Mouse (Mus musculus): ENCODE data around the gene Dnajc7. TPM values are rescaled to one million over a fixed set of nuclear protein-coding genes. Genes with fewer than 3 reads are reported as not detected.

Dnajc7 gene
- polyA plus RNA-seq, 1 experiment from 2014 or later = 91.9 TPM

DNA sequence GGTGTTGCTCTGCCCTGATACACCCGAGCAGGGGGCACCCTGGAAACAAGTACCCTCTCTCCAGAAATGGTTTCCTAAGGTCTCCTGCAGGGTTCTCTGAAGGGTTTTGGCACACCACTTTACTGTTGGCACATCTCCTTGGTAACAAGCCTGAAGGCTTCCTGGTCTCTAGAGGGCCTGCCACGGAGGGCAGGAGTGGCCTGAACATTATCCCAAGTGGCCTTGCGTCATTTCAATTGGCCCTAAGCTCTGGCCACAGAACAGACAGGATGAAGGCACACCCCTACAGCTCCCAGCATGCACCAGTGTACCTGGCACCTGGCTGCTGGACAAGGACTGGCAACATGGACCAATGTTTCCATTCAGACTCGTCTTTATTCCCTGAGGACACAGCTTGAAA is 67.1 kb downstream of the Dnajc7 start:
- no peak overlapping the region for H3K27ac ChIP-seq (replicated peaks)
- no peak overlapping the region for H3K4me3 ChIP-seq (ENCODE audit: low read depth, low read length)
- H3K36me3 ChIP-seq (ENCODE audit: control insufficient read depth, insufficient read depth, low read length) = no peaks in the 10 kb centered on the region
- no peaks in the 10 kb centered on the region for H3K27me3 ChIP-seq (ENCODE audit: control insufficient read depth, insufficient read depth, low read length)
- TF ChIP-seq CTCF (IDR thresholded peaks at IDR 0.05; ENCODE audit: low read depth) (no peak), EP300 (optimal IDR thresholded peaks at IDR 0.05) (no peak)
- no peak for ATAC-seq (ENCODE audit: low FRiP score, low TSS enrichment)
- H3K9ac ChIP-seq (ENCODE audit: low read length) = no peak overlapping the region
- DNase-seq (ENCODE audit: low spot score) = no peak
- no peaks in the 10 kb centered on the region for H3K4me1 ChIP-seq (replicated peaks; ENCODE audit: control insufficient read depth, insufficient read depth)
- H3K9me3 ChIP-seq (ENCODE audit: control insufficient read depth, low read length) = no peaks in the 10 kb centered on the region
- WGBS = 81% methylated on average over 4 of the region's 4 CpGs
- H3K4me2 ChIP-seq (replicated peaks; ENCODE audit: low read depth) = no peak overlapping the region

DNA sequence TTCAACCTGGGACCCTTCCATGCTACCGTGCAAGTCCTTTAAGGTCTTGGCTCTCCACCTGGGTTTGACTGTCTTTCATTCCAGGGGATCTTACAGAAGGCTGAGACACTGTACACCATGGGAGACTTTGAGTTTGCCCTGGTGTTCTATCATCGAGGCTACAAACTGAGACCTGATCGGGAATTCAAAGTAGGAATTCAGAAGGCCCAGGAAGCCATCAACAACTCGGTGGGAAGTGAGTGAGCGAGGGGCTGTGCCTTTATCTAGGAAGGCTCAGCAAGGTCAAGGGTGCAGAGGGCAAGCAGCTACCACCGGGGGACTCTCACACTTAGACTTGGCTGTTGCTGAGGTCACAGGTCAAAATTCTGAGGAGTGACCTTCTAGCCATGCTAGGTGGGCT is 69.9 kb downstream of the Dnajc7 start:
- Histone ChIP-seq H3K4me1 (replicated peaks; ENCODE audit: control insufficient read depth, insufficient read depth) (no peaks in the 10 kb centered on the region), H3K9me3 (ENCODE audit: control insufficient read depth, low read length) (no peaks in the 10 kb centered on the region), H3K9ac (ENCODE audit: low read length) (no peak overlapping the region), H3K4me3 (ENCODE audit: low read depth, low read length) (no peak overlapping the region), H3K27ac (replicated peaks) (no peak overlapping the region), H3K4me2 (replicated peaks; ENCODE audit: low read depth) (no peak overlapping the region), H3K36me3 (ENCODE audit: control insufficient read depth, insufficient read depth, low read length) (no peaks in the 10 kb centered on the region), H3K27me3 (ENCODE audit: control insufficient read depth, insufficient read depth, low read length) (no peaks in the 10 kb centered on the region)
- no peak for ATAC-seq (ENCODE audit: low FRiP score, low TSS enrichment)
- DNase-seq (ENCODE audit: low spot score) = no peak
- TF ChIP-seq CTCF (IDR thresholded peaks at IDR 0.05; ENCODE audit: low read depth) = no peak
- TF ChIP-seq EP300 (optimal IDR thresholded peaks at IDR 0.05) = no peak
- WGBS = 63% methylated on average over 6 of the region's 6 CpGs

DNA sequence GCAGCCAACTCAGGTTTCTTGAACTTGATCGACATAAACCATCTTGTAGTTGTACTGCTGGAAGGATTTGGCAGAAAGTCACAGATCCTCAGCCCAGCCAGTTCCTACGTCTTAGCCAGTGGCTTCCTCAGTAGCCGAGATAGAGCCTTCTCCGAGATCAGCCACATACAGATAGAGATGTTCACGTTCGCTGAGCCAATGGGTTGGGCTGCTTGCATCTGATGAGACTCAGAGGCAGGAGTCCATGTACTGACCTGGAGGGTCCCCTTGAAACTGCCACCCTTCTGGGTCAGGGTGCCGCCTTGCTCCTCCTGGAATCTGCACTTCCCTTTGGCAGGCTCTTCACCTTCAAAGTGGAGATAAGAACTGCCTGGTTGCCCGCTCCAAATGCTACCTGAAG is 70.5 kb downstream of the Dnajc7 start:
- Histone ChIP-seq H3K4me1 (replicated peaks; ENCODE audit: control insufficient read depth, insufficient read depth) (no peaks in the 10 kb centered on the region), H3K36me3 (ENCODE audit: control insufficient read depth, insufficient read depth, low read length) (no peaks in the 10 kb centered on the region), H3K27ac (replicated peaks) (no peak overlapping the region), H3K4me2 (replicated peaks; ENCODE audit: low read depth) (no peak overlapping the region), H3K4me3 (ENCODE audit: low read depth, low read length) (no peak overlapping the region), H3K9ac (ENCODE audit: low read length) (no peak overlapping the region), H3K27me3 (ENCODE audit: control insufficient read depth, insufficient read depth, low read length) (no peaks in the 10 kb centered on the region), H3K9me3 (ENCODE audit: control insufficient read depth, low read length) (no peaks in the 10 kb centered on the region)
- ATAC-seq (ENCODE audit: low FRiP score, low TSS enrichment) = no peak
- no peak for DNase-seq (ENCODE audit: low spot score)
- TF ChIP-seq EP300 (optimal IDR thresholded peaks at IDR 0.05) (no peak), CTCF (IDR thresholded peaks at IDR 0.05; ENCODE audit: low read depth) (no peak)
- WGBS = 77% methylated on average over 8 of the region's 8 CpGs

DNA sequence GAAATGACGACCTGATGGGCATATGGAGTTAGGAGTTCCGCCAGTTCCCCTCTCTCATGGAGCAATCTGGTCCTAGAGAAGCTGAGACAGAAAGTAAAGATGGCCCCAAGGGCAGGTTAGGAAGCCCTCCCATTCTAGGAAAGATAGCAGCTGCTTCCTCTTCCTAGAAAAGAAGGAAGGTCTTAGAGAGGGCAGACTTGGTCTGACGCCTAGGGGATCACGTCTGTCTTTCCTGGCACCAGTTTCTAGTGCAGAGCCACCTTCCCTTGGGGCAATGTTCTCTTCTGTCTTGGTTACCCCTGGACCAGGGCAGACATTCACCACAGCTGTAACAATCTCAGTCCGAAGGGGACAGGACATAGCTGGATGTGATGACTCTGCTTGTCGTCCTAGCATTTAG is 71.8 kb downstream of the Dnajc7 start:
- Histone ChIP-seq H3K27me3 (ENCODE audit: control insufficient read depth, insufficient read depth, low read length) (no peaks in the 10 kb centered on the region), H3K4me1 (replicated peaks; ENCODE audit: control insufficient read depth, insufficient read depth) (no peaks in the 10 kb centered on the region), H3K36me3 (ENCODE audit: control insufficient read depth, insufficient read depth, low read length) (no peaks in the 10 kb centered on the region), H3K4me2 (replicated peaks; ENCODE audit: low read depth) (no peak overlapping the region), H3K27ac (replicated peaks) (no peak overlapping the region), H3K4me3 (ENCODE audit: low read depth, low read length) (no peak overlapping the region), H3K9ac (ENCODE audit: low read length) (no peak overlapping the region), H3K9me3 (ENCODE audit: control insufficient read depth, low read length) (no peaks in the 10 kb centered on the region)
- TF ChIP-seq EP300 (optimal IDR thresholded peaks at IDR 0.05) = no peak
- TF ChIP-seq CTCF (IDR thresholded peaks at IDR 0.05; ENCODE audit: low read depth) = no peak
- 73% methylated on average over 6 of the region's 6 CpGs for WGBS
- DNase-seq (ENCODE audit: low spot score) = no peak
- ATAC-seq (ENCODE audit: low FRiP score, low TSS enrichment) = no peak

DNA sequence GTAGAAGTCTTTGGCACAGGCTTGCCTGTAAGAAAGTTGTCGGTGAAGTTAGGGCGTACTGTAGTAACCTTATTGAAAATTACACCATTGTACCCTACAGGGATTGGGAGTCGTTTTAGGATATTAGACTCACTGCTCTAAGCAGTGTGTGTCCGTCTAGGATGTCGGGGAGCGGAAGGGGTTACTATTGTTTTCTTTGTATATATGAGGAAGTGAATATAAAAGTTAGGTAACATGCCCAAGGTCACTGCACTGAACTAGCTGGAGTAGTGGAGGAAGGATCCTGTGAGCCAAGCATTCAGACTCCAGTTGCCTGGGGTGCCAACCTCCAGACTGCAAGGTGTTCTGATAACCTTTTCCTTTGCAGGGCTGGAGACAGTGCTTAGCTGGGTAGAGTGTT is 73.0 kb downstream of the Dnajc7 start:
- DNase-seq (ENCODE audit: low spot score) = no peak
- Histone ChIP-seq H3K4me1 (replicated peaks; ENCODE audit: control insufficient read depth, insufficient read depth) (no peaks in the 10 kb centered on the region), H3K9me3 (ENCODE audit: control insufficient read depth, low read length) (no peaks in the 10 kb centered on the region), H3K4me2 (replicated peaks; ENCODE audit: low read depth) (no peak overlapping the region), H3K27me3 (ENCODE audit: control insufficient read depth, insufficient read depth, low read length) (no peaks in the 10 kb centered on the region), H3K27ac (replicated peaks) (no peak overlapping the region), H3K4me3 (ENCODE audit: low read depth, low read length) (no peak overlapping the region), H3K36me3 (ENCODE audit: control insufficient read depth, insufficient read depth, low read length) (no peaks in the 10 kb centered on the region), H3K9ac (ENCODE audit: low read length) (no peak overlapping the region)
- 77% methylated on average over 6 of the region's 6 CpGs for WGBS
- ATAC-seq (ENCODE audit: low FRiP score, low TSS enrichment) = no peak
- TF ChIP-seq EP300 (optimal IDR thresholded peaks at IDR 0.05) = no peak

DNA sequence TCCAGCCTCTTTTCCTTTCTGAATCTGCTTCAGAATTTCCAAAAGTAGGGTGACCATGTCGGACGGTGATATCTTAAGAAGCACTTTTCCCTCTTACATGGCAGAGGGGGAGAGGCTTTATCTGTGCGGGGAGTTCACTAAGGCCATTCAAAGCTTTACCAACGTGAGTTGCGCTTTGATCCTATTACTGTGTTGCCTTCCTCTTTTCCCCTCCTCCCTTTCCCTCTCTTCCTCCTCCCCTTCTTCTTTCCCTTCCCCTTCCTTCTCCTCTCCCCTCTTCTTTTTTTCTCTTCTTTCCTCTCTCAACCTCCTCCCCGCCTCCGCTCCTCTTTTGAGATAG is 74.3 kb downstream of the Dnajc7 start:
- ATAC-seq (ENCODE audit: low FRiP score, low TSS enrichment) = peak; percentile 27; the same call in 1 of the 2 replicates
- H3K27ac ChIP-seq (replicated peaks) = peak overlapping the region; percentile 65; the same call in 1 of the 2 replicates

More for the DNA sequence above, 74.3 kb downstream of the Dnajc7 start:
- TF ChIP-seq CTCF (IDR thresholded peaks at IDR 0.05; ENCODE audit: low read depth) (no peak), EP300 (optimal IDR thresholded peaks at IDR 0.05) (no peak)
- Histone ChIP-seq H3K27me3 (ENCODE audit: control insufficient read depth, insufficient read depth, low read length) (no peaks in the 10 kb centered on the region), H3K4me1 (replicated peaks; ENCODE audit: control insufficient read depth, insufficient read depth) (no peaks in the 10 kb centered on the region), H3K4me3 (ENCODE audit: low read depth, low read length) (peak overlapping the region; percentile 43), H3K36me3 (ENCODE audit: control insufficient read depth, insufficient read depth, low read length) (no peaks in the 10 kb centered on the region), H3K9me3 (ENCODE audit: control insufficient read depth, low read length) (no peaks in the 10 kb centered on the region), H3K9ac (ENCODE audit: low read length) (peak overlapping the region; percentile 55; the same call in 1 of the 2 replicates), H3K4me2 (replicated peaks; ENCODE audit: low read depth) (peak overlapping the region; percentile 71)
- WGBS = 29% methylated on average over 7 of the region's 7 CpGs
- DNase-seq (ENCODE audit: low spot score) = no peak

All from stomach, postnatal 0 days (tissue).